Mouse (Mus musculus) liver, adult (tissue): ENCODE results near the gene Dap.

Experiments
- GATA4 ChIP-seq: IDR thresholded peaks from 2 replicates; pipeline ENCODE4 v1.6.1; 2014; ENCODE audit warnings: mild to moderate bottlenecking, low read length; ENCODE audit not compliant: insufficient replicate concordance

The Dap gene

DNA sequence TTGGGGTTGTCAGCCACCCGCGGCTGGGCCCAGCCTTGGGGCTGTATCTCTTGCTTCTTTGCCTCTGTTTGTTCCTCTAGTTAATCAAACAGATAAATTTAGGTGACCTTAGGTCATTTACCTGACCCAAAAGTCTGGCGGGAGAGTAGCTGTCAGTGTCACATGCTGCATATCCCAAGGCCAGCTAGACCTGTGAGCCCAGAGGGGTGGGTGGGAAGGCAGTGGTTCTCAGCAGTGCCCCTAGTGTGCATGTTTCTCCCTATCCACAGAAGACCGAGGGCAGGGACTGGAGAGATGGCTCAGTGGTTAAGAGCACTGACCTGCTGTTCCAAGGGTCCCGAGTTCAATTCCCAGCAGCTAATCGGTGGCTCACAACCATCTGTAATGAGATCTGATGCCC lies 2.4 kb downstream of the Dap start:
- no peak; the same call in 1 of the 2 replicates for TF ChIP-seq GATA4

DNA sequence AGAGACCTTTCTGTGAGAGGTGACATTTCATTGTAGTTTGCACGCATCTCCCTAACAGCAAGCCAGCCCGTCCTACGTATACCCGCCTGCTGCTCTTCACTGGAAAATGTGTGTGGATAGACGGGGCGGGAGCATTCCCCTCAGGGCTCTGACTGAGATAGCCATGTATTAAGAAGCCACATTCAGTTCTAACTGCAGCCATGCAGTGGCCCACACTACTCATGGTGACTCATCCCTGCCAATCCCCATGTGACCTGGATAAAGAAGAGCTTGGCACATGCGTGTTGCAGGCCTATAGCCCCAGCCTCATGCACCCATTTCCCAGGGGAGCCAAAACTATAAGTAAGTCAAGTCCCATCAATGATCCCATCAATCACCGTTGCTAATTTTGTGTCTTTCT lies 3.7 kb downstream of the Dap start:
- TF ChIP-seq GATA4, result no peak

DNA sequence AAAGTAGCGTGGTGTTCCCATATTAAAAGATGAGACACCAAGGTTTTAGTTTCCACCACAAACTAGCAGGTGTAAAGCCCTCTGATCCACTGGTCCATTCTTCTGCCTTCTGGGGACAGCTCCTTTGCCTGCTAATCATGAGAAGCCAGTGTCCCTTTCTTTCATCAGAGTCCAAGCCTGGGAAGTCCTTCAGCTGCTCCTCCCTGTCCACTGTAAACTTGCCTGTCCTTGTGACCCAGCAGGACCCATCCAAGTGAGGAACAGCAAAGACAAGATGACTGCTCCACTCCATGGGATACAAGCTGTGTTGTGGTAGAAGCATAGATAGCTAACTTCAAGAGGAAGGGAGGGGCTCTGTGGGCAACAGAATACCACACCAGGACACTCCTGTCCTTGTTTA lies 8.9 kb downstream of the Dap start:
- no peak for TF ChIP-seq GATA4

DNA sequence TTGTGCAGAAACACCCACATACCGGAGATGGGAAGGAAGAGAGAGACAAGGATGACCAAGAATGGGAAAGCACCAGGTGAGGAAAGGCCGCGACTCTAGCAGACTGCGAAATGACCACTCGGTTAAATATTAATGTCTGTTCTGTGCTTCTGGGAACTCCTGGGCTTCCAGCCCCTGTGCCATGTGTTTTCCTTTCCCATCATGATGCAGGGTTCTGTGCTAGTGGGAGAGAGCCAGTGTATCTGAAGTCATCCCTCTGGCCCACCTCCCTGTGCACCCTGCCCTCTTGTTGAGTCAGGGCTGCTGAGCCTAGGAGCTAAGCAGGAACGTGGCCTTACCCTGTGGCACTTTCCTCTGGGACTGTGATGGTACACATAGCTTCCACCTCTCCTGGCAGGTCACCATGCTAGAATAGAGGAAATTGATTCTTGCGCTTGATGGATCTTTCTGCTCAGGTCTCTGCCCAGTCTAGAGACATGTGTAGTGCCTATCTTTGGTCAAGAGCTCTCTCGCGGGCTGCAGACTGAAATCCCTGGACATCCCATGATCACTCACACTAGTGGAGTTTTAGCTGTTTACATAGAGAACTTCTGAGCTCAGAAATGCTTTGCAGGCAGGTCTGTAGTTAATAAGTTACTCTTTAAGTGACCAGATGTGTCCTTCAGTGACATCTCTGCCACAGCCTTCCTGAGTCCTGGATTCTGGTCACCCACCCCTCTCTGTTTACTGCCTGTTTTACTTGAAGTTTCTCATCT lies 11.9 kb downstream of the Dap start:
- no peak for TF ChIP-seq GATA4

DNA sequence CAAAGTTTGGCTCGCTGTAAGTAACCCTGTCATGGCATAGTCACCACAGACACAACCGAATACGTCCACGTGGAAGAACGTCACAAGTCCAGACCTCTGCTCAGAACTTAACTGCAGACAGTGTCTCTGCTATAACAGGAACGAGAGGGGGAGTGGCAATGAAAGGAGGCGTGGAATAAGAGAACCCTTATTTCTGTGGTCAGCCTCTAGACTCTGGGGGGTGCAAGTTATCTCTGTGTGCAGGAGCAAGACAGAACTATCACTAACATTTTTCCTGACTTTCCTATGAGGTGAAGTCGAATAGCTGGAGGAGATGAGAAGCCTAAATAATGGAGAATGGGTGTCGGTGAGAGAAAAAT lies 12.4 kb downstream of the Dap start:
- TF ChIP-seq GATA4, result no peak

DNA sequence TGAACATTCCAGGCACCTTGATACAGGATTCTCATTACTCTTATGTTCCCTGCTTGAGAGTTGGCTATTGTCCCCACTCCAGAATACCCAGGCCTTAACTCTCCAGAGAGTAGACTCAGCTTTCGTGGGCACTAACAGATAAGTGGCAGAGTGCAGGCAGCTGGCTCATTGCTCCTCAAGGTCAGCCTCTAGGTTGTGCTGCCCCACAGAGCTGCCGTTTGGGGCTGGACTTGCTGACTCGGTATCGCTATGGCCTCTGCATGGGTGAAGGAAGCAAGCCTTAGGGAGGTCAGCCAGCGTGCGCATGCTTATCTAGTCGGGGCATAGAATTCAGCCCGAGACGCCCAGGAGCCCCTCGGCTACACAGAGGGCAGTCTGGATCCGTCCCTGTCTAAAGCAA lies 13.3 kb downstream of the Dap start:
- TF ChIP-seq GATA4, result peak; percentile 79; the same call in 1 of the 2 replicates

DNA sequence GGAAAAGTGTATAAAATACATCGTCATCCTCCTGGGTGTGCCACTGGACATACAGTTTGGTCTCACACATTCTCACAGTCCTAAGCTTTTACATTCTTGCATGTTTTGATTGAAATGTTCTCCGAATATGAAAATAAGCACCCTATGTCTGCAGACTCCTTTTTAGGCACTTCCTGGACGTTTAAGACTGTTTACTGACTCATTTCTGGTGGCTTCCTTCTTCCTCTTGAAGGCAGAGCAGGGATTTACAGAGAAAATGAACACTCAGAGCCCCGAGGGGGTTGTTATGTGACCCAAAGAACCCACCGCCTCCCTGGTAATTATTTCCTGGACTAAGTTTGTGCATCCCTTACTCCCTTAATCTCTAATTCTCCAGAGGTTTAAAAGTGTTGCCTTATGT lies 13.8 kb downstream of the Dap start:
- TF ChIP-seq GATA4, result no peak

DNA sequence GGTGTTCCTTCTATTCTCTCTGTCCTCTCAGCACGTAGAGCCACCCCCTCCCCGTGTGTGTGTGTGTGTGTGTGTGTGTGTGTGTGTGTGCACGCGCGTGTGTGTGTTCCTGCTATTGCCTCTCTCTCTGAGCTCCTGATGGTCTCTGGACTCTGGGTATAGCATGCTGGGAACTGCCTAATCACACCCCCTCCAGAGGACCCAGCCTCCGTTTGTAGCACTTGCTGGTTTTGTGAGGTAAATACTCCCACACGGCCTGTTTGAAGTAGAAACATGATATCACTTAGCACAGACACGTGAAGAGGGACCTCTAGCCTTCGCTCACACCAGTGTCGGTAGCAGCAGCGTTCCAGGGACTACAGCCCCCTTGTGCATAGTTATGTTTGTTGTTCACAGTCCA lies 14.5 kb downstream of the Dap start:
- TF ChIP-seq GATA4, result no peak

DNA sequence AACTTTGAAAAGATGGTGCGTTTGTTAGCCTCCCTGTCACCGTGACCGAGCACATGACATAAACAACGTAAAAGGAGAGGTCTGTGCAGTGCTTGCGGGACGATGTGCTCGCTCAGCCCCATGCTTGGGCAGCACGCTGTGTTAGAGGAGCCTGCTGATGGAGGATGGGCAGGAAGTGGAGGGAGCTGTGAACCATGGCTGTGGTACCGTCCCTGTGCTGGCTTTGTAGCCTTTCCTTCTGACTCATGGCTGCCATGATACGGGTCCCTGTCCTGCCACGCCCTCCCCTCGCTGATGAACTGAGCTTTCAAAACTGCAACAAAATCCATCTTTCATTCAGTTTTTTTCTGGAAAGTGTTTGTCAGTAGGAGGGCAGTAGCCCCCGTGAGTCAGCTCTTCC lies 15.6 kb downstream of the Dap start:
- TF ChIP-seq GATA4, result no peak

DNA sequence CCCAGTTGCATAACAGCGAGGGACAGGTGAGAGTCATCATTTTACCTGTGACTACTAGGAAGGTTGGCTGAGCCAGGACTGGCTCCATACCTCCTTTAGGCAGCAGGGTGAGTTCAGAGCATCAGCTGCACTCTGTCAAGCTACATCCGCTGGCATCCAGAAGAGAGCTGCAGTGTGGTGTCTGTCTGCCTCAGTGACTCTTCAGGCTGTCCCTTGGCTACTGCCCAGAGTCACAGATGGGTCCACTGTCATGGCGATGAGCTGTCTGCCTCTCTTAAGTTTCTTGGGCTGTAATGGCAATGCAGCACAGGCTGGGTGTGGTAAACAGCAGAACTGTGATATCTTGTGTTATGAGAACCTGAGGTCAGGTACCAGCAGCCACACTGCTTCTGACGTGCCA lies 16.1 kb downstream of the Dap start:
- no peak for TF ChIP-seq GATA4

DNA sequence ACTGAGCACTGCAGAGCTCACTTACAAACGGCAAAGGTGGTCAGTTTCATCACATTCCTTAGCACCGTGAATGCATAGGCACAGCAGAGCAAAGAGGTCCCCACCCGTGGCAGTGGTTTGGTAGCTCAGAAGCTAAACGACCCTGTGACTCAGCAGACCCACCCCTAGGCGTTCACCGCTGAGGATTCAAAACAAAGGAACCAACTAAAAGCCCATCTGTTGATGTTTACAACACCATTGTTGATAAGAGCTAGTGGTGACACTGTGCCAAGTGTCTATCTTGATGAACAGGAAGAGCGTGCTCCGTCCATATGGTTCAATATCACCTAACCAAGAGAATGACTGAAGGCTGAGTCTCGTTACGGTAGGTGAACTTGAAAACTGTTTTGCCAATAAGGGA lies 19.1 kb downstream of the Dap start:
- TF ChIP-seq GATA4, result no peak

DNA sequence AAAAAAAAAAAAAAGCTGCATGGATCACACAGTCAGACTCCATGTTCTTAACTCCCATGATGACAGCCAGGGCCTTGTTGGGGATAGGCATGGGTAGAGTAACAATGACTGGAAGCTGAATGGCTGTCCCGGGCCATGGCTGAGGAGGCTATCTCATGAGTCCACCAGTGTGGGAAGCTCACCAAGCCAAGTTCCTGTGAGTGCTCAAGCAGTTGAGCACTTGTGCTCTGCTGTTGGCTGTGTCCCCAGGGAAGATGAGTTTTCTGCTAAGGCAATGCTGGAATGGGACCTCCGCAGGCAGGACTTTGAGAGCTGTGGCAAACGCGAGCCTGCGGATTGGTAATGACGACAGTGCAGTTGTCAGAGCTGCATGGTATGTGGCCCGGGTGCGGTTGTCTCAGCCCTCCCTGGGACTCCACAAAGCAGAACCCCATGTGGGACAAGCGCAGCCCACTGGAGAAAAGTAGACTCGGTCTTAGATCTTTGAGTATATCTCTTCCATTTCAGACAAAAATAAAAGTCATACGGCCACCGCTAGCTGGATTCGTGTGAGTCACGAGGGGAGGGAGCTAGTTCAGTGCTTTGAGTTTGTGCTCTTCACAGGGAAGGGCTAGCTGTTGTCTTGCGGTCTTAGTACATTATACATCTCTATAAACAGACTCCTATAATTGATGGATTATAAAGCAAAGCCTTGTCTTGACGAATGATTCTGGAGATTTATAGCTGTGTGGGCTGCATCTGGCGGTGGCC lies 20.8 kb downstream of the Dap start:
- TF ChIP-seq GATA4, result no peak

DNA sequence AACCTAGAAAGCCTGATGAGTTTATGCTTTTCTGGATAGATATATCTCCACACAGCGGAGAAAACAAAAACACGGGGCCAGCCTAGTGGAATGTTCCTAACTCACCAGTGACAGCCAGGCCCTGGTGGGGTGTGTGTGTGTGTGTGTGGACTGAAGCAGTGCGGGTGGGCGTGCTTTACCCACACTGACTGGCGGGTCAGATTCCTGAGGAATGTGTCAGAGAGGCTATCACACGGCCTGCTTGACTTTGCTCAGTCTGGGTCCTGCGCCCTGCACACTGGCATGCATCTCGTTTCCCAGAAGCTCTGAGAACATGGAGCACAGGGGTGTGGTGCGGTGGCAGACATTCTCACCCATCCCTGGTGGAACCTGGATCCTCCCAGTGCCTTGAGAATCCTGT lies 21.8 kb downstream of the Dap start:
- no peak for TF ChIP-seq GATA4

DNA sequence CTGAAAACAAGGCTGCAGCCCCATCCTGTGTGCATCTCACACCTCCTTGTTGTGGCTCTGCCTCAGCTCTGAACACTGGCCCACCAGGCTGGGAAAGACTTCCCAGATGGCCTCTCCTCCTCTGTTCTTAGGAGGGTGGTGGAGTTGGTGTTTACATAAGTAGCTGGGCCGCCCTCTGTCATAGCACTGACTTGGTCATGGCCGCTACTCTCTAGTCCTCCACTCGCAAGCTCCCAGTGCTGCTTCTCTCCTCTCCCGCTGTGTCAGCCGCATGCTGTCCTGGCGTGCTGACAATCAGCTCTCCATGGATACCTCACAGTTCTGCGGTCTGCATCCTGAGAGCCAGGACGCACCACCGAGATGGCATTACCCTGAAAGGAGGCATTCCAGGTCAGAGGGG lies 22.9 kb downstream of the Dap start:
- no peak for TF ChIP-seq GATA4

DNA sequence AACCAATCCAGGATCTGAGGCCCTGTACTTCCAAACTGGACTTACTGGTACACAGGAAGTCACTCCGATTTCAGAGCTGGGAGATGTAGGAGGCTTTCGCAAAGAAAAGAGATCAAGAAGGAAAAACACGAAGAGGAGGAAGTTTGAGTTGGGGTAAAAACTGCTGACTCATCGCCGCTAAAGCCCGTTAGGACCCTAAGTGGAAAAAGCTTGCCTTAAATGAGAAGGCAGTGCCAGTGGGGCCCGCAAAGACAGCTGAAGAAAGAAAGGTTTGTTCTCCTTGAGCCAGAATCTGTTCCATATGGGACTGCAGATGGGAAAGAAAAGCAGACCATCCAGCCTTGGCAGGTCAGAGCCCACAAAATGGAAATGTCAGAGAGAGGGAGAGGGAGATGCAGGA lies 24.8 kb downstream of the Dap start:
- TF ChIP-seq GATA4, result no peak

DNA sequence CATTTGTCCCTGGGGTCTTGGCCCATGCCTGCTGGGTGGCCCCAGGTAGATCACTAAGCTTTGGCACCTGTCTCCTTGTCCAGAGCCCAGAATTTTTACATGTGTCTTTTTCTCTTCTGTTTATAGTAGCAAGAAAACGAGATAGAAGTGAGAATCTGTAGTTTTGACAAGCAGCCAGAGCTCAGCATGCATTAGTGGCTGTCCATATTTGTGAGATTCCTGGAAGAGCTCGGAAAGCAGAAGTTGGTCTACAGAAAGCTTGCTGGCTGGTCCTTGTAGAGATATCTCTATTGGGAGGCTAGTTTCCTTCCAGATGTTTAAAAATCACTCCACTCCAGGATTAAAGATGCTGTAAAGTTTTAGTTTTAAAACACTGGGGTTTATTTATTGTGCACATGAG lies 25.9 kb downstream of the Dap start:
- TF ChIP-seq GATA4, result no peak

DNA sequence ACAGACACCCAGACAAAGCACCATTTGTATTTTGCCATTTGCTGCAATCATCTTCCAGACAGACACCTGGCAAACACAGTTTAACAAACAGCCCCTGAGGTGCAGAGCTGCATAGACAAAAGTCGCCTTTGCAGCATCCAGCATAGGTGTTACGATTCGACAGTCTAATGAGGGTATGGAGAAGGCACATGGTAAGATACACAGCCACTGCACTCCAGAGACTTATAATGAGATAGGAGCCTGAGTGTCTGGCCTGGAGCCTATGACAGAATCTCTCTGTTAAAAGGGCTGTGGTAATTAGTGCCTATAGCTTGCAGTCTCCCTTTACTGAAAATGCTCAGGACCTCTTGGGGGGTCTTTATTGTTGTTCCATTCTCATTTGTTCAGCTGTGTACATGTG lies 26.6 kb downstream of the Dap start:
- TF ChIP-seq GATA4, result no peak
